Mouse (Mus musculus): ENCODE measurements around the gene Gm10337. TPM values are rescaled to one million over a fixed set of nuclear protein-coding genes. Genes with fewer than 3 reads are reported as not detected.

The Gm10337 gene
- polyA plus RNA-seq, 1 experiment = not detected

DNA sequence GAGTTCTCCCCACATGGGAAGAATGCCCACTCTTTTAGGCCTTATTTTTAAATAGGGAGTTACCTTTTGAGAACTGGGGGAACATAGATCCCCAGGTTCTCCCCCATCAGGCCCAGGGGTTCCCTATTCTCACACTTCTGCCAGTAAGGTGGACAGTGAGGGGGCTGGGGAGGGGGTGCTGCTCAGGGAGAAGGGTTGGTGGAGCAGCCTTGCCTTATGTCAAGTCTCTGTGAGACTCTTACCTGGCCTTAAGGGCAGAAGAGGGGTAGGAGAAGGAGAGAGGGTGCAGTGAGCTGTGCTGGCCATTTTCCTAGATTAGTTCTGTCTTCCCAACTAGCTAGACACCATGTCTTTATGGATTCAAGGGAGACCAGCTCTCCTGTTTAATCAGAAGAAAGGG, 8.9 kb downstream of the Gm10337 start:
- H3K27ac ChIP-seq (ENCODE audit: insufficient read depth, low read length) = no peak overlapping the region
- TF ChIP-seq POLR2A (IDR thresholded peaks at IDR 0.05; ENCODE audit: low read depth, low read length) (no peak), CTCF (IDR thresholded peaks at IDR 0.05; ENCODE audit: borderline replicate concordance, insufficient read depth, low read length) (no peak)
- H3K4me3 ChIP-seq (ENCODE audit: insufficient read depth, low read length) = no peak overlapping the region
- 0 out of 2 replicates have a peak, but pooled peaks cover 9% of the 10 kb centered on the region for H3K4me1 ChIP-seq (ENCODE audit: control insufficient read depth, insufficient read depth, low read length)

DNA sequence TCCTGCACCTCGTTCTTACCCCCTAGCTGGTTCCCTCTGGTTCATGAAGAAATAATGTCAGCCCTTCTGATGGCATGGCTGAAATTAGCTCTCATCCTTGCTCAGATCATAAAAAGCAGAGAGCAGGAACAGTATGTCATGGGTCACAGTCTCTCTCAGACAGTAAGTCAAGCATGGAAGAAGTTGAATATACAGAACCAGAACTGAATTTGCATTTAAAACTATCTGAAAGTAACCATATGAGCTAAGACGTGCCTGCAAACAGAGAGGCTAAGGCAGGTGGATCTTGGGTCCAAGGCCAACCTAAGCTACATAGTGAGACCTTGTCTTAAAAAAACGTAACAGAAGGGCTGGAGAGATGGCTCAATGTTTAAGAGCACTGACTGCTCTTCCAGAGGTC, 9.5 kb downstream of the Gm10337 start:
- H3K27ac ChIP-seq (ENCODE audit: insufficient read depth, low read length) = no peak overlapping the region
- 0 out of 2 replicates have a peak, but pooled peaks cover 9% of the 10 kb centered on the region for H3K4me1 ChIP-seq (ENCODE audit: control insufficient read depth, insufficient read depth, low read length)
- no peak for TF ChIP-seq CTCF (IDR thresholded peaks at IDR 0.05; ENCODE audit: borderline replicate concordance, insufficient read depth, low read length)
- no peak for TF ChIP-seq POLR2A (IDR thresholded peaks at IDR 0.05; ENCODE audit: low read depth, low read length)
- no peak overlapping the region for H3K4me3 ChIP-seq (ENCODE audit: insufficient read depth, low read length)

DNA sequence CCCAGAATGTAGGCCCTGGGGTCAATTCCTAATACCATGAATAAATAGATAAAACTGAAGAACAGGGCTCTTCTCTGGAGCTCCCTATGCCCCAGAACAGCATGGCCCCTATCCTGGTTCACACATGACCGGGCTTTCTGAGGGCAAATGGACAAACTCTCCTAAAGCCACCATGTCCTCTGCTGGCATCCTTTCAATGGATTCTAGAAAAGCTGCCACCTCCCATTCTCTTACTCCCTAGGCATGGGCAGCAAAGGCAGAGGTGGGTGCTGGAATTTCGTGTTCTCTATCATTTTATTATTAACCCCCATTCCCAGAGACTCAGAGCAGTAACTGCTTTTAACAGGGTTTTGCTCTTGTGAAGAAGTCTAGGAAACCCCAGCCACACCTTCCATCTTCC, 11.7 kb downstream of the Gm10337 start:
- H3K4me3 ChIP-seq (ENCODE audit: insufficient read depth, low read length) = no peak overlapping the region

DNA sequence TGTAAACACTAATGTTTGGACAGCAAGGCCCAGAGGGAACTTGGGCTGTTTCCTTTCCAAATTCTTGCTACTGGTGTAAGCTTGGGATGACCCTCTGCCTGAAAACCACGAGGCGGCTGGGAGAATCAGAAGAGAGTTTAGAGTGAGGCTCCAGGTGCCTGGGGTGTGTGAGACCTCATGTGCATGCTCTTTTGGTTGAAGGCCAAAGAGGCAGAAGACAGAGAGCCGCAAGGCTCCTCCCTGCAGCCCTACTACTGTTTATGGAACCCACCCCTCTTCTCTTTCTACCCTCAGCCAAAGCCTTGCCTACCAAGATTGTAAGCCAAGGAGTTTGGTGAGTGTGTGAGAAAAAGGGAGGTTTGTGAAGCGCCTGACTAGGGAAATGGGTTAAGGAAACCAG, 12.3 kb downstream of the Gm10337 start:
- peaks cover 13% of the 10 kb centered on the region; the same call in 1 of the 2 replicates for H3K4me1 ChIP-seq (ENCODE audit: control insufficient read depth, insufficient read depth, low read length)
- peak overlapping the region; percentile 86 for H3K4me3 ChIP-seq (ENCODE audit: insufficient read depth, low read length)
- H3K27ac ChIP-seq (ENCODE audit: insufficient read depth, low read length) = no peak overlapping the region
- no peak for TF ChIP-seq POLR2A (IDR thresholded peaks at IDR 0.05; ENCODE audit: low read depth, low read length)
- no peak for TF ChIP-seq CTCF (IDR thresholded peaks at IDR 0.05; ENCODE audit: borderline replicate concordance, insufficient read depth, low read length)

More for the DNA sequence above, 11.7 kb downstream of the Gm10337 start:
- Histone ChIP-seq H3K27ac (ENCODE audit: insufficient read depth, low read length) (no peak overlapping the region), H3K4me1 (ENCODE audit: control insufficient read depth, insufficient read depth, low read length) (0 out of 2 replicates have a peak, but pooled peaks cover 9% of the 10 kb centered on the region)
- TF ChIP-seq POLR2A (IDR thresholded peaks at IDR 0.05; ENCODE audit: low read depth, low read length) (no peak), CTCF (IDR thresholded peaks at IDR 0.05; ENCODE audit: borderline replicate concordance, insufficient read depth, low read length) (no peak)

DNA sequence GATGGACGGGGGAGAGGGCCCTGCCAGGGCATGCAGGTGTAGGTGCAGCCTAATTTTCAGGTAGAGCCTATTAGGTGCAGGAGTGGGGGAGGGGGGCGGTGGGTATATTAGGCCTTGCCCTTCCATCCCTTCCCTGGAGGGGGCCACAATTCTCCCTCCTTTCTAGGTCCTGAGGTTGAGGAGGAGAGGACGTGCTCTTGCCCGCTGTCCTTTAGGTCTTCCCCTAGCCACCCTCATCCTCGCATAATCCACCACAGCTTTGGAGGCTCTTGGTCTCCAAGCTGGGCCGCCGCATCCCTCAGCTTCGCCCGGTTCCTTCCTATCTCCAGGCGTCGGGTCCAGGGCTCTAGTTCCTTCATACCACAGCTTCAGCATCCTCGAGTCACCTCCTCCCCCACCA, 12.8 kb downstream of the Gm10337 start:
- H3K4me3 ChIP-seq (ENCODE audit: insufficient read depth, low read length) = peak overlapping the region; percentile 86
- peak overlapping the region; percentile 32 for H3K27ac ChIP-seq (ENCODE audit: insufficient read depth, low read length)
- TF ChIP-seq CTCF (IDR thresholded peaks at IDR 0.05; ENCODE audit: borderline replicate concordance, insufficient read depth, low read length) = no peak
- peak; percentile 56 for TF ChIP-seq POLR2A (IDR thresholded peaks at IDR 0.05; ENCODE audit: low read depth, low read length)
- peaks cover 14% of the 10 kb centered on the region; the same call in 1 of the 2 replicates for H3K4me1 ChIP-seq (ENCODE audit: control insufficient read depth, insufficient read depth, low read length)

DNA sequence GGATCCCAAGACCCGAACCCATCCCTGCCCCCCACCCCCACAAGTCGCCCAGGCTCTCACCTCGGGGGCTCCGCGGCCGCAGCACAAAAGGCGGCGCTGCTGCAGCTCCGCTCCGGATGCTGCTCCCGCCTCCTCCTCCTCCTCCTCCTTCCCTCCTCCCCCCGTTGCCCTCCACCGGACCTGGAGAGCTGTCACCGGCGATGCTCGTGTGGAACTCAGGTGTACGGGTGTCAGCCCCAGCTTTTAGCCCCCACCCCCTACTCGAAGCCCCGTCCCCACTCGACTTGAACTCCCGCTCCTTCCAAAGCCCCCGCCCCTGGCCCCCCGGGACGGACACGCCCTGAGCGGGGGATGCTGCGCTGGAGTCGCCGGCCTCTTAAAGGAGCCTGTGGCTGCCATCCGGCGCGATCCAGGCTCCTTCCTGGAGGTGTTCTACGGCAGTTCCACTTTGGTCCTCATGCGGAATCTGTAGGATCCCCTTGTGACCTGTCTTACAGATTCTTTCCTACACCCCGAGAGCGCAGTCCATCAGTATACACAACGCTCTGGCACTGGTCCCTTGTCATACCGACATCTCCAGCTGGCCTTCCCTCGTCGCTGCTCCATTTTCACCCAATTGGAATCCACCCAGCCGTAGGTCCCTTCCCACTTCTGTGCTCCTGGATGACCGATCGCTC, 13.3 kb downstream of the Gm10337 start, which contains the start of gene Map3k12:
TSS of gene Map3k12 (minus strand) at position 337 of the 677 bp plus-strand sequence.
- peaks cover 10% of the 10 kb centered on the region; the same call in 1 of the 2 replicates for H3K4me1 ChIP-seq (ENCODE audit: control insufficient read depth, insufficient read depth, low read length)

DNA sequence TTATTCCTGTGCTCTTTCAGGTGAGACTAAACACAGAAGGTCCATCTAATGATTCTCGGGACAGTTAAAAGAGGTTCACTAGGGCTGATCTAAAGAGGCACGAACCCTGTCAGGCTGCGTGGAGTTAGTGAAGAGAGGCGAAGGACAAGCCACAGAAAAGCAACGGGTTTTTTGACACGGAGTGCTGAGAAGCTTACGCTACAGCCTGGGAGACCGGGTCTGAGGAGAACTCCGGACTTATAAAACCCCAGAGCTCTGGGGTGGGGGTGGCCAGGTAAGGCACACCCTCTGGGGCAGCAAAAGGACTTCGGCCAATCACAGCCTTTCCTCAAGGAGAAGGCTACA, 14.1 kb downstream of the Gm10337 start:
- Histone ChIP-seq H3K4me1 (ENCODE audit: control insufficient read depth, insufficient read depth, low read length) (peaks cover 6% of the 10 kb centered on the region; the same call in 1 of the 2 replicates), H3K27ac (ENCODE audit: insufficient read depth, low read length) (peak overlapping the region; percentile 45), H3K4me3 (ENCODE audit: insufficient read depth, low read length) (peak overlapping the region; percentile 86)
- TF ChIP-seq CTCF (IDR thresholded peaks at IDR 0.05; ENCODE audit: borderline replicate concordance, insufficient read depth, low read length) (no peak), POLR2A (IDR thresholded peaks at IDR 0.05; ENCODE audit: low read depth, low read length) (peak; percentile 98)

More for the DNA sequence above, 13.3 kb downstream of the Gm10337 start, which contains the start of gene Map3k12:
- Histone ChIP-seq H3K27ac (ENCODE audit: insufficient read depth, low read length) (peak within 1 kb of the TSS; percentile 45), H3K4me3 (ENCODE audit: insufficient read depth, low read length) (peak within 1 kb of the TSS; percentile 86)
- no peak for TF ChIP-seq CTCF (IDR thresholded peaks at IDR 0.05; ENCODE audit: borderline replicate concordance, insufficient read depth, low read length)
- TF ChIP-seq POLR2A (IDR thresholded peaks at IDR 0.05; ENCODE audit: low read depth, low read length) = peak; percentile 63

DNA sequence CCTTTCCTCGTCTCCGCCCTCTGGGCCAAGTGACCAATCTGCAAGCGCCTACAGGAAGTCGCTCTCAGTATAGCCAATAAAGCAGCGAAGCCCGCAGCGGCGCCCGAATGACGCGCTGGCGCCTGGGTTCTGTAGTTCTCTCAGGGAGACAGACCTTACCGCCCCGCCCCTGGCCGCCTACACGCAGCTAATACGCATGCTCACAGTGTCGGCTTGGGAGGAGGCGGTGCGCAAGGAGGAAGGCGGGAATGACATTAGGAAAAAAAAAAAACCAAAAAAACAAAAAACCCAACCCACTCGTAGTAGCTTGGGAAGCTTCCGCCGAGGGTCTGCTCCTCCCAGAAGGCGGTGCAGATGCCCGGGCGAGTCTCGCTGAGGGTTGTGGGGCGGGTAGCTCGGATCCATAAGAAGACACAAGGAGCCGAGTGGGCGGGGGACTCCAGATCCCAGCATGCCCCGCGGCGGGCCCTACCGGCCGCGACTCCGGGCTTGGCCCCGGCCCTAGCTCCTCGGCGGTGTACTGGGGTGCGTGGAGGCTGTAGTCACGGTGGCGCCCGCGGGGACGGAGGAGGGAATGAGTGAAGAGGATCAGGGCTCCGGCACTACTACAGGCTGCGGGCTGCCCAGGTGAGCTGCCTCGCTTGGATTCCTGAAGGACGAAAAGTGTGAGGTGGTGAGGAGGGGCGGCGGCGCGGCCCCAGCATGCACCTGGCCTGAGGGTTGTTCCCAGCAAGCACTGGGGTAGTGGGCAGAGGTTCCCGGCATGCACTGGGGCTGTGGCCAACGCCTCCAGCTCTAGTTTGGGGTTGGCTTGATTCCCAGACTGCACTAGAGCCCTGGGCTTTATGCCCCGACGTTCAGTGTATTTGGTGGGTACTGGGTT, 14.7 kb downstream of the Gm10337 start, which contains the start of gene Tarbp2:
TSS of gene Tarbp2 (plus strand) at position 217 of the 883 bp plus-strand sequence.
- TF ChIP-seq CTCF (IDR thresholded peaks at IDR 0.05; ENCODE audit: borderline replicate concordance, insufficient read depth, low read length) (no peak), POLR2A (IDR thresholded peaks at IDR 0.05; ENCODE audit: low read depth, low read length) (no peak; the same call in none of the 2 replicates)
- H3K4me1 ChIP-seq (ENCODE audit: control insufficient read depth, insufficient read depth, low read length) = peaks cover 6% of the 10 kb centered on the region; the same call in 1 of the 2 replicates
- peak within 1 kb of the TSS; percentile 98 for H3K27ac ChIP-seq (ENCODE audit: insufficient read depth, low read length)
- H3K4me3 ChIP-seq (ENCODE audit: insufficient read depth, low read length) = peak within 1 kb of the TSS; percentile 86

DNA sequence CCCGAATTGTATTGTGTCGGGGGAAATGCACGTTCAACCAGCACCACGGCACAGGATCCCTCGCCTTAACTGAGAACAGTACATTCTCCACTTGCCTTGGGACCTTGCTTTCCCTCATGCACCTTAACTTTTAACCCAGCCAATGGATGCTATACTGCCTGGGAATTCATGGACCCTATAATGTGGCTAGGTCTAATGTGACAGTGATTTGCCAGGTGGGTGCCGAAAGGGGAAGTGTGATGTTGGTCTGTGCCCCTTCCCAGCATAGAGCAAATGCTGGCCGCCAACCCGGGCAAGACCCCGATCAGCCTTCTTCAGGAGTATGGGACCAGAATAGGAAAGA, 15.3 kb downstream of the Gm10337 start:
- TF ChIP-seq POLR2A (IDR thresholded peaks at IDR 0.05; ENCODE audit: low read depth, low read length) (peak; percentile 68; the same call in 1 of the 2 replicates), CTCF (IDR thresholded peaks at IDR 0.05; ENCODE audit: borderline replicate concordance, insufficient read depth, low read length) (no peak)

More for the DNA sequence above, 15.3 kb downstream of the Gm10337 start:
- H3K4me1 ChIP-seq (ENCODE audit: control insufficient read depth, insufficient read depth, low read length) = peaks cover 6% of the 10 kb centered on the region; the same call in 1 of the 2 replicates
- H3K4me3 ChIP-seq (ENCODE audit: insufficient read depth, low read length) = peak overlapping the region; percentile 47
- peak overlapping the region; percentile 98 for H3K27ac ChIP-seq (ENCODE audit: insufficient read depth, low read length)

Measured in embryonic fibroblast, embryonic 13.5 days (primary cell).